Mouse (Mus musculus) stomach, postnatal 0 days (tissue): Measurements from ENCODE around the gene Espl1. TPM values are rescaled to one million over a fixed set of nuclear protein-coding genes. Genes with fewer than 3 reads are reported as not detected.

ENCODE experiments used
- ATAC-seq: fragments of 200-750 bp; cut with Nextera tagmentation; 2 replicates; pipeline ENCODE4 v1.8.0; 2017; ENCODE audit not compliant: low FRiP score, low TSS enrichment
- DNase-seq: peaks from one replicate; pipeline ENCODE4 v3.0.0-alpha.2; 2016; ENCODE audit warnings: low spot score
- H3K27ac ChIP-seq: fragments of 300-500 bp; sonication (generic); replicated peaks from 2 replicates; pipeline ENCODE4 v1.5.1; 2014; ENCODE audit warnings: mild to moderate bottlenecking, control low read depth
- H3K27me3 ChIP-seq: fragments of 300-500 bp; sonication (generic); 2 replicates; pipeline ENCODE4 v1.6.1; 2014; ENCODE audit warnings: low read length; ENCODE audit not compliant: control insufficient read depth, insufficient read depth
- H3K36me3 ChIP-seq: fragments of 300-500 bp; sonication (generic); 2 replicates; pipeline ENCODE4 v1.6.1; 2014; ENCODE audit warnings: low read length, mixed read lengths; ENCODE audit not compliant: control insufficient read depth, insufficient read depth
- H3K4me1 ChIP-seq: fragments of 300-500 bp; sonication (generic); replicated peaks from 2 replicates; pipeline ENCODE4 v1.6.1; 2014; ENCODE audit warnings: antibody characterized with exemption; ENCODE audit not compliant: control insufficient read depth, insufficient read depth
- H3K4me2 ChIP-seq: fragments of 300-500 bp; sonication (generic); replicated peaks from 2 replicates; pipeline ENCODE4 v1.6.1; 2014; ENCODE audit warnings: low read depth, mild to moderate bottlenecking, control low read depth, moderate library complexity
- H3K4me3 ChIP-seq: fragments of 300-500 bp; sonication (generic); 2 replicates; pipeline ENCODE4 v1.5.1; 2014; ENCODE audit warnings: low read depth, low read length, control low read depth
- H3K9ac ChIP-seq: fragments of 300-500 bp; sonication (generic); 2 replicates; pipeline ENCODE4 v1.6.1; 2014; ENCODE audit warnings: mild to moderate bottlenecking, low read length, control low read depth, mixed read lengths
- H3K9me3 ChIP-seq: fragments of 300-500 bp; sonication (generic); 2 replicates; pipeline ENCODE4 v1.6.1; 2016; ENCODE audit warnings: low read length; ENCODE audit not compliant: control insufficient read depth
- CTCF ChIP-seq: IDR thresholded peaks from 2 replicates; pipeline ENCODE4 v1.5.1; 2016; ENCODE audit warnings: antibody characterized with exemption, low read depth, mild to moderate bottlenecking, moderate library complexity
- EP300 ChIP-seq: optimal IDR thresholded peaks from 2 replicates; pipeline ENCODE3; 2016; ENCODE audit warnings: antibody characterized with exemption
- WGBS: fragments of 180-500 bp; shearing (Covaris S2); extraction: QIAGEN DNeasy Blood & Tissue Kit; methylation state at CpG from one replicate; pipeline ENCODE4 v1.1.7; 2014; 5-methylcytosine and 5-hydroxymethylcytosine counted together
- polyA plus RNA-seq: library from polyadenylated mRNA; unstranded; fragments of >200 nt; fragmentation: Nextera tagmentation; extraction: Ambion mirVana; gene quantifications from 2 replicates; pipeline ENCODE4 v1.2.1, GENCODE M21; 2015

Gene Espl1
- polyA plus RNA-seq, 1 experiment from 2014 or later, result 4.0 TPM

GRCm38 (mm10) chr15:102355871-102356441, 59.9 kb downstream of the Espl1 start:
- Histone ChIP-seq H3K36me3 (no peaks in the 10 kb centered on the region), H3K9ac (peak overlapping the region; percentile 73), H3K4me2 (peak overlapping the region; percentile 88), H3K27me3 (no peaks in the 10 kb centered on the region), H3K4me3 (peak overlapping the region; percentile 48), H3K4me1 (peaks cover 3% of the 10 kb centered on the region; the same call in 1 of the 2 replicates), H3K9me3 (no peaks in the 10 kb centered on the region), H3K27ac (peak overlapping the region; percentile 73)
- 11% methylated on average over 38 of the region's 38 CpGs for WGBS
- DNase-seq (peak; percentile 51), ATAC-seq (peak; percentile 55)
- TF ChIP-seq CTCF (no peak), EP300 (no peak)

GRCm38 (mm10) chr15:102356501-102357325, 60.6 kb downstream of the Espl1 start:
- no peaks in the 10 kb centered on the region for H3K36me3 ChIP-seq
- TF ChIP-seq CTCF, result no peak
- no peak for TF ChIP-seq EP300
- no peak overlapping the region for H3K9ac ChIP-seq
- H3K4me1 ChIP-seq, result 0 out of 2 replicates have a peak, but pooled peaks cover 3% of the 10 kb centered on the region
- no peak overlapping the region for H3K4me3 ChIP-seq
- no peak overlapping the region; the same call in 1 of the 2 replicates for H3K4me2 ChIP-seq
- ATAC-seq (no peak), DNase-seq (no peak)
- WGBS, result 66% methylated on average over 16 of the region's 16 CpGs
- no peaks in the 10 kb centered on the region for H3K27me3 ChIP-seq
- H3K9me3 ChIP-seq, result no peaks in the 10 kb centered on the region
- H3K27ac ChIP-seq, result no peak overlapping the region

GRCm38 (mm10) chr15:102358126-102358525, 62.1 kb downstream of the Espl1 start:
- Histone ChIP-seq H3K36me3 (no peaks in the 10 kb centered on the region), H3K4me1 (0 out of 2 replicates have a peak, but pooled peaks cover 3% of the 10 kb centered on the region), H3K4me2 (no peak overlapping the region), H3K27ac (no peak overlapping the region), H3K4me3 (no peak overlapping the region), H3K9ac (0 out of 2 replicates have a peak overlapping the region, but pooled peaks have one; percentile 8), H3K27me3 (no peaks in the 10 kb centered on the region), H3K9me3 (no peaks in the 10 kb centered on the region)
- DNase-seq (peak; percentile 44), ATAC-seq (no peak)
- TF ChIP-seq EP300 (no peak), CTCF (peak; percentile 25; the same call in 1 of the 2 replicates)
- WGBS, result 10% methylated on average over 25 of the region's 25 CpGs

GRCm38 (mm10) chr15:102358834-102359233, 62.8 kb downstream of the Espl1 start:
- Histone ChIP-seq H3K4me1 (0 out of 2 replicates have a peak, but pooled peaks cover 3% of the 10 kb centered on the region), H3K27ac (no peak overlapping the region), H3K9me3 (no peaks in the 10 kb centered on the region), H3K4me2 (no peak overlapping the region), H3K9ac (no peak overlapping the region), H3K36me3 (no peaks in the 10 kb centered on the region), H3K4me3 (no peak overlapping the region), H3K27me3 (no peaks in the 10 kb centered on the region)
- DNase-seq (no peak), ATAC-seq (no peak)
- TF ChIP-seq CTCF (no peak), EP300 (no peak)
- 32% methylated on average over 5 of the region's 5 CpGs for WGBS

- DNase-seq (no peak), ATAC-seq (no peak)
- Histone ChIP-seq H3K4me2 (peak overlapping the region; percentile 50), H3K36me3 (no peaks in the 10 kb centered on the region), H3K27ac (peak overlapping the region; percentile 58; the same call in 1 of the 2 replicates), H3K4me3 (peak overlapping the region; percentile 6; the same call in 1 of the 2 replicates), H3K4me1 (0 out of 2 replicates have a peak, but pooled peaks cover 3% of the 10 kb centered on the region), H3K9ac (peak overlapping the region; percentile 45), H3K9me3 (no peaks in the 10 kb centered on the region), H3K27me3 (no peaks in the 10 kb centered on the region)
- WGBS, result 9% methylated on average over 12 of the region's 14 CpGs
- TF ChIP-seq EP300 (no peak), CTCF (peak; percentile 26; the same call in 1 of the 2 replicates)
These were observed 66.6 kb downstream of the Espl1 start for GRCm38 (mm10) chr15:102362648-102363047.
